Mouse (Mus musculus): ENCODE measurements around the gene Prss16. TPM values are rescaled to one million over a fixed set of nuclear protein-coding genes. Genes with fewer than 3 reads are reported as not detected.

Gene Prss16
- polyA plus RNA-seq, 1 experiment from 2014 or later = 0.94 TPM

GRCm38 (mm10) chr13:21998412-21998811, 11.1 kb downstream of the Prss16 start:
- Histone ChIP-seq H3K4me3 (replicated peaks) (no peak overlapping the region), H3K4me1 (peaks cover 12% of the 10 kb centered on the region; the same call in 1 of the 2 replicates), H3K9ac (no peak overlapping the region), H3K27ac (no peak overlapping the region), H3K9me3 (no peaks in the 10 kb centered on the region), H3K4me2 (no peak overlapping the region), H3K36me3 (no peaks in the 10 kb centered on the region), H3K27me3 (replicated peaks) (peaks cover 66% of the 10 kb centered on the region)
- ATAC-seq (ENCODE audit: insufficient read depth, low FRiP score, low read depth) = no peak
- WGBS = 31% methylated on average over 3 of the region's 3 CpGs

GRCm38 (mm10) chr13:21997821-21998220, 11.7 kb downstream of the Prss16 start:
- Histone ChIP-seq H3K36me3 (no peaks in the 10 kb centered on the region), H3K4me1 (peaks cover 12% of the 10 kb centered on the region; the same call in 1 of the 2 replicates), H3K4me3 (replicated peaks) (no peak overlapping the region), H3K4me2 (no peak overlapping the region), H3K27me3 (replicated peaks) (peaks cover 63% of the 10 kb centered on the region), H3K9ac (no peak overlapping the region), H3K9me3 (no peaks in the 10 kb centered on the region), H3K27ac (no peak overlapping the region)
- 10% methylated on average over 4 of the region's 4 CpGs for WGBS
- no peak for ATAC-seq (ENCODE audit: insufficient read depth, low FRiP score, low read depth)

DNA sequence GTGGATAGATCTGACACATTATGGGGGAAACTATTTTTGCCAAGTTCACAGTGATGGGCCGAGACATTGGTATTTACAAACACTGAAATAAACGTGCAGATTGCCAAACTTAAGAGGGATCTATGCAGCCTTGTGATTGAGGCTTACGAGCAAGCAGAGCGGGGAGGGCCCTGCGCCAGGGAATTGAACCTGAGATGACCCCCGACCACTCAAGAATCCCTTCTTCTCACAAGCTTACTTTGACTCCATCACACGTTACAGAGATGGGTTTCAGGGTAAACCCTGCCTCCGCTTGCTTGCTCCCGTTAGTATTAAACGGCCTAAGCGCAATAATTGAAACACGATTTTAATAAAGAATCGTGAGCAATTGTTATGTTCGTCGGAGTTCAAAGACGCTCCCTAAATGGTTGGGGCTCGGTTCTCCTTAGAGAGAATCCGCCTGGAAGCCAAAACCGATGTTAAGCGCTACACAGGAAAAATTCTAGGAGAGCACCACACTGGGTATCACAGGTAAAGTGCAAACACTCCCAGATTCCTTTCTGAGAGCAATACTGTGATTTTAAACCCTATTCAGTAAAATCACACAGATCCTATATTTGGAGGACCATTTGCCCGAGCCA, 12.2 kb downstream of the Prss16 start:
- Histone ChIP-seq H3K9ac (no peak overlapping the region), H3K36me3 (no peaks in the 10 kb centered on the region), H3K27me3 (replicated peaks) (peaks cover 65% of the 10 kb centered on the region), H3K27ac (no peak overlapping the region), H3K4me1 (peaks cover 12% of the 10 kb centered on the region; the same call in 1 of the 2 replicates), H3K4me3 (replicated peaks) (peak overlapping the region; percentile 23; the same call in 1 of the 2 replicates), H3K9me3 (no peaks in the 10 kb centered on the region), H3K4me2 (peak overlapping the region; percentile 44)
- no peak for ATAC-seq (ENCODE audit: insufficient read depth, low FRiP score, low read depth)
- 3% methylated on average over 21 of the region's 21 CpGs for WGBS

GRCm38 (mm10) chr13:21996840-21997185, 12.7 kb downstream of the Prss16 start:
- H3K4me1 ChIP-seq = peaks cover 12% of the 10 kb centered on the region; the same call in 1 of the 2 replicates
- no peak for ATAC-seq (ENCODE audit: insufficient read depth, low FRiP score, low read depth)
- H3K27ac ChIP-seq = no peak overlapping the region
- no peaks in the 10 kb centered on the region for H3K36me3 ChIP-seq
- H3K9me3 ChIP-seq = no peaks in the 10 kb centered on the region
- peaks cover 61% of the 10 kb centered on the region for H3K27me3 ChIP-seq (replicated peaks)
- H3K4me3 ChIP-seq (replicated peaks) = peak overlapping the region; percentile 23
- 2% methylated on average over 13 of the region's 13 CpGs for WGBS
- H3K9ac ChIP-seq = no peak overlapping the region
- peak overlapping the region; percentile 44 for H3K4me2 ChIP-seq

DNA sequence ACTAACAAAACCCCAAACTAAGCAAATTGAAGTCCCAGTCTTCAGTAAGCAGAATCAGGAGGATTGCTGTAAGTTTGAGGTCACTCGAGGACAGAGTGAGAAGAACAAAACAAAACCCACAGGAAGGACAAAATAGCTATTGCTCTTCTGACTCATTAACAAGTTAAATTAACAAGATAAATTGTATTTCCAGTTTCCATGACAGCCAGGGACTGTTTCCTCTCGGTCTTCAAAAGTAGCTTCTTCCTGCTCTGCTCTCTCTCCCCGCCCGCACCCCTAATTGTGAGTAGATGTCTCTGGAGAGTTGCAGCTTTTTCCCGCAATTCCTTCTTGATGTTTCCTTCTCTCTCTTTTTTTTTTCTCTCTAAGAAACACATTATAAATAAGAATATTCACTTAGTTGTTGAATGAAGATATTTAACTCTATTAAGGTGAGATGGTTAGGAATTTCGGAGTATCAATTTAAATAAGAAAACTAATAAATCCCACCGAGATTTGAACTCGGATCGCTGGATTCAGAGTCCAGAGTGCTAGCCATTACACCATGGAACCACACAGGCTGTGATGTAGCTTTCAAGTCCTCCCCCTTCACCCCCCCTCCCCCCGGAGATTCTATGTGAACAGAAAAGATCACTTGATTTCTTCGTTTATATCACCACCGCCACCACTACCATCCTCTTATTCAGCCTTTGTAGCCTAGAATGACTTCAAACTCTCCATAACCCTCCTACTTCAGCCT, 13.3 kb downstream of the Prss16 start:
- Histone ChIP-seq H3K27me3 (replicated peaks) (peaks cover 56% of the 10 kb centered on the region), H3K9ac (no peak overlapping the region), H3K4me2 (peak overlapping the region; percentile 67), H3K9me3 (no peaks in the 10 kb centered on the region), H3K4me3 (replicated peaks) (peak overlapping the region; percentile 42), H3K36me3 (no peaks in the 10 kb centered on the region), H3K4me1 (peaks cover 12% of the 10 kb centered on the region; the same call in 1 of the 2 replicates), H3K27ac (no peak overlapping the region)
- no peak for ATAC-seq (ENCODE audit: insufficient read depth, low FRiP score, low read depth)
- 3% methylated on average over 12 of the region's 12 CpGs for WGBS

DNA sequence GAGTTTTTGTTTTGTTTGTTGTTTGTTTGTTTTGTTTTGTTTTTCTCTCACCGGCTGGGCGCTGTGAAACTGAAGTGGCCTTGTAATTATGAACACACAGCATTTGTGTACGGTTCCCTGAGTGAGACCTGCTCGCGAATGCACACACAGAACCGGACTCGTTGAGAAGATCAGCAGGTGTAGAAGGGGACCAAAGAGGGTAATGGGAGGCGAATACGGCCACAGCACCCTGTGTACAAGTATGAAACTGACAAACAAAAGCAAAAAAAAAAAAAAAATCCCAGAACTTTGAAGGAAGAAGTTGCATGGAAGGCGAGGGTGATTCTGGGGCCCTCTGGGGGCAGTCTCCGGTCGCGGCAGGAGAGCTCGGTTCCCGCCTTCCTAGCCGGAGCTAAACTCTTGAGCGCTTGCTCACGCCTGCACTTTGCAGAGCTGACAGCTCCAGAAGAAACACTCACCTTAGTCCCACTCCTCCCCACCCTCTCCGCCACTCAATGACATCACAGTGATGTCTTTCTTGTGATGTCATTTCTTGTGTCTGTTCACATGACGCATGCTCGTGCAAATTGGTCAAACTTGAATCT, 14.1 kb downstream of the Prss16 start:
- peaks cover 49% of the 10 kb centered on the region for H3K27me3 ChIP-seq (replicated peaks)
- H3K9ac ChIP-seq = no peak overlapping the region
- no peak for ATAC-seq (ENCODE audit: insufficient read depth, low FRiP score, low read depth)
- no peak overlapping the region for H3K27ac ChIP-seq
- H3K4me3 ChIP-seq (replicated peaks) = peak overlapping the region; percentile 42
- H3K4me1 ChIP-seq = peaks cover 12% of the 10 kb centered on the region; the same call in 1 of the 2 replicates
- H3K9me3 ChIP-seq = no peaks in the 10 kb centered on the region
- H3K4me2 ChIP-seq = peak overlapping the region; percentile 67
- no peaks in the 10 kb centered on the region for H3K36me3 ChIP-seq
- WGBS = 2% methylated on average over 21 of the region's 21 CpGs

- WGBS = 5% methylated on average over 8 of the region's 8 CpGs
- ATAC-seq (ENCODE audit: insufficient read depth, low FRiP score, low read depth) = no peak
- Histone ChIP-seq H3K4me3 (replicated peaks) (peak overlapping the region; percentile 42), H3K4me2 (peak overlapping the region; percentile 67), H3K9me3 (no peaks in the 10 kb centered on the region), H3K4me1 (peaks cover 12% of the 10 kb centered on the region; the same call in 1 of the 2 replicates), H3K27ac (no peak overlapping the region), H3K36me3 (no peaks in the 10 kb centered on the region), H3K9ac (no peak overlapping the region), H3K27me3 (replicated peaks) (peaks cover 43% of the 10 kb centered on the region)
Measured at GRCm38 (mm10) chr13:21994896-21995295, 14.6 kb downstream of the Prss16 start.

GRCm38 (mm10) chr13:21993957-21994738, 15.4 kb downstream of the Prss16 start:
- peak; percentile 27; the same call in 1 of the 2 replicates for ATAC-seq (ENCODE audit: insufficient read depth, low FRiP score, low read depth)
- Histone ChIP-seq H3K4me2 (peak overlapping the region; percentile 26; the same call in 1 of the 2 replicates), H3K4me1 (peaks cover 12% of the 10 kb centered on the region; the same call in 1 of the 2 replicates), H3K4me3 (replicated peaks) (no peak overlapping the region; the same call in 1 of the 2 replicates), H3K27me3 (replicated peaks) (peaks cover 36% of the 10 kb centered on the region), H3K36me3 (no peaks in the 10 kb centered on the region), H3K9me3 (no peaks in the 10 kb centered on the region), H3K27ac (no peak overlapping the region), H3K9ac (no peak overlapping the region)
- WGBS = 5% methylated on average over 22 of the region's 22 CpGs

DNA sequence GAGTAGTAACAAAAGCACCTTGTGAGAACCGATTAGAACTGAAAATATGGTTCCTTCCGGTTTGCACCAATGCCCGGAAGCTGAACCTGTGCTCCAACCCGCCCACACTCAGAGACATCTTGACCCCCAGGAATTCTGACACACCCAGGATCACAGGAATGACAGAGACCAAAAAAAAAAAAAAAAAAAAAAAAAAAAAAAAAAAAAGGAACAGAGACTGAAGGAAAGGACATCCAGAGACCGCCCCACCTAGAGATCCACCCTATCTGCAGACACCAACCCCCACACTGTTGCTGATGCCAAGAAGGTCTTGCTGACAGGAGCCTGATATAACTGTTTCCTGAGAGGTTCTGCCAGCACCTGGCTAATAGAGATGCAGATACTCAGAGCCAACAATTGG, 17.0 kb downstream of the Prss16 start:
- Histone ChIP-seq H3K4me2 (no peak overlapping the region), H3K4me1 (peaks cover 12% of the 10 kb centered on the region; the same call in 1 of the 2 replicates), H3K27ac (no peak overlapping the region), H3K4me3 (replicated peaks) (no peak overlapping the region), H3K9me3 (no peaks in the 10 kb centered on the region), H3K27me3 (replicated peaks) (peaks cover 20% of the 10 kb centered on the region), H3K36me3 (no peaks in the 10 kb centered on the region), H3K9ac (no peak overlapping the region)
- 85% methylated on average over 5 of the region's 5 CpGs for WGBS
- ATAC-seq (ENCODE audit: insufficient read depth, low FRiP score, low read depth) = no peak

- H3K27ac ChIP-seq = no peak overlapping the region
- WGBS = 86% methylated on average over 2 of the region's 2 CpGs
- H3K9me3 ChIP-seq = no peaks in the 10 kb centered on the region
- H3K4me1 ChIP-seq = peaks cover 10% of the 10 kb centered on the region; the same call in 1 of the 2 replicates
- H3K4me3 ChIP-seq (replicated peaks) = no peak overlapping the region
- H3K4me2 ChIP-seq = no peak overlapping the region
- no peak for ATAC-seq (ENCODE audit: insufficient read depth, low FRiP score, low read depth)
- no peaks in the 10 kb centered on the region for H3K36me3 ChIP-seq
- H3K27me3 ChIP-seq (replicated peaks) = peaks cover 36% of the 10 kb centered on the region
- no peak overlapping the region for H3K9ac ChIP-seq
Measured at GRCm38 (mm10) chr13:21984486-21984885, 25.1 kb downstream of the Prss16 start.

- H3K9ac ChIP-seq = peak overlapping the region; percentile 41
- no peak for ATAC-seq (ENCODE audit: insufficient read depth, low FRiP score, low read depth)
- peaks cover 36% of the 10 kb centered on the region for H3K27me3 ChIP-seq (replicated peaks)
- WGBS = 14% methylated on average over 17 of the region's 17 CpGs
- no peaks in the 10 kb centered on the region for H3K36me3 ChIP-seq
- no peak overlapping the region for H3K27ac ChIP-seq
- H3K4me3 ChIP-seq (replicated peaks) = peak overlapping the region; percentile 61
- H3K4me2 ChIP-seq = peak overlapping the region; percentile 98
- peaks cover 10% of the 10 kb centered on the region; the same call in 1 of the 2 replicates for H3K4me1 ChIP-seq
- H3K9me3 ChIP-seq = no peaks in the 10 kb centered on the region
Measured at GRCm38 (mm10) chr13:21981803-21982193, 27.7 kb downstream of the Prss16 start.

All from stomach, embryonic 15.5 days (tissue).